Mouse (Mus musculus) spleen, adult 2 months (tissue): ENCODE measurements around the gene Kifc3.

Experiments
- CTCF ChIP-seq: fragments of 200-500 bp; IDR thresholded peaks from 2 replicates; pipeline ENCODE4 v1.5.1; 2011; ENCODE audit warnings: mild to moderate bottlenecking, inconsistent platforms; ENCODE audit not compliant: insufficient read depth, insufficient read length, insufficient replicate concordance; ENCODE audit errors: extremely low read depth
- POLR2A ChIP-seq: fragments of 200-500 bp; IDR thresholded peaks from 2 replicates; pipeline ENCODE4 v1.6.1; 2011; ENCODE audit warnings: low read depth, low read length, inconsistent platforms

GRCm38 (mm10) chr8:95219623-95220022 is 17.0 kb upstream of the Kifc3 start:
- TF ChIP-seq POLR2A (no peak), CTCF (no peak)
